Mouse (Mus musculus): ENCODE results near the gene Lcn12.

- TF ChIP-seq CTCF (IDR thresholded peaks at IDR 0.05; ENCODE audit: extremely low read depth, insufficient read depth, low read length) (no peak), POLR2A (IDR thresholded peaks at IDR 0.05; ENCODE audit: extremely low read depth, insufficient read depth, low read length) (no peak)
Measured at GRCm38 (mm10) chr2:25450853-25451647, 42.7 kb downstream of the Lcn12 start.

Data from cortical plate, adult 2 months (tissue).